Mouse (Mus musculus) cortical plate, adult 2 months (tissue): Measurements from ENCODE around the gene Foxe1.

Experiments used
- CTCF ChIP-seq: fragments of 200-500 bp; IDR thresholded peaks from 2 replicates; pipeline ENCODE4 v1.5.1; 2011; ENCODE audit warnings: mild to moderate bottlenecking, control low read depth, low read length; ENCODE audit not compliant: insufficient read depth; ENCODE audit errors: extremely low read depth
- POLR2A ChIP-seq: fragments of 200-500 bp; IDR thresholded peaks from 2 replicates; pipeline ENCODE4 v1.6.1; 2011; ENCODE audit warnings: mild to moderate bottlenecking, low read length, control low read depth; ENCODE audit not compliant: insufficient read depth; ENCODE audit errors: extremely low read depth

DNA sequence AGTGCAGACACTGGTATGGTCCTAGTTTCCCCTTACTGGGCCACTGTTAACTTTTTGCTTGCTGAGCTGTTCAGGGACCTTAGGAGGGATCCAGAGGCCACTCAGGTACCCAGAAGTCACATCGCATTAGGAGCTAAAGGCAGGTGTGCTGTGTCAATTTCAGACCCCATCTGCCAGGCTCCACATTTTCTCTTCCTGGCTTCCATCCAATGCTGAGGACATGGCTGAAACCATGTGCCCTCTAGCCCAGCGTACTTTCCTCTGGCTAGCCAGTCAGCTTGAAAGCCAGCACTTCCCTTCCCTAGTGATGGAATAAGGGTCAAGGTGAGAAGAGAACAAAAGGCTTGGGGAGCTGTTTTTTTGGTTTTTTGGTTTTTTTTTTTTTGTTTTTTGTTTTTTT lies 31.8 kb upstream of the Foxe1 start:
- TF ChIP-seq POLR2A (no peak), CTCF (no peak)
